28 mouse cellular contexts compared by ENCODE assay signal in the genomic region with DNA sequence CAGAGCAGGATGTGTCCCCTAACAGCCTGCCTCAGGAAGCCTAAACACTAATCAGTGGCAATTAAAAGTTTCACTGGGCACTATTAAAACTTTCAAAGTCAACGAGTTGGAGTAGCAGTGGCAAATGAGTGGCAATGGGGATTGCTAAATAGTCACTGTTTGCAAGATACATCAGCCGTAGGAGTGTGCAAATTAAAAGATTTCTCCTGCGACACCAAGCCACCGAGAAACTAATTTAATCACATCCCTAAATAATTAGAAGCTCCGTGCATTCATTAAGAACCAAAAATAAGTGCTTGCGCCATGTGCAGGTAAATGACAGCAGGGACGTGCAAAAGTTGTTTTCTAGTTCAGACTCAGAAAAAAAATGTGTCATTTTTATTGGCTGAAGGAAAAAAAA.
DNase-seq lines count a peak whose midpoint lies in the region; ATAC-seq and TF ChIP-seq lines count a peak whose summit lies in the region.
"Had no signal": no experiment of that assay in that cellular context is flagged by ENCODE, and none has a peak within 500 bp of the region (broad histone marks: within the 10 kb centered on the region; RNA-seq: fewer than 3 reads in every experiment).

No protein-coding gene starts in this region.

- no peak overlapping the region for H3K27ac ChIP-seq in hindbrain, embryonic 16.5 days (ENCODE audit: low read depth, low read length)
- H3K27ac ChIP-seq in hindbrain, embryonic 12.5 days = no peak overlapping the region
- H3K27ac ChIP-seq in midbrain, postnatal 0 days (ENCODE audit: low read depth, low read length) = no peak overlapping the region
- H3K27ac ChIP-seq in midbrain, embryonic 13.5 days = no peak overlapping the region
- H3K27ac ChIP-seq: embryonic facial prominence, embryonic 12.5 days; embryonic facial prominence, embryonic 15.5 days; heart, embryonic 15.5 days; hindbrain, embryonic 13.5 days had no signal

- H3K9me3 ChIP-seq in hindbrain, embryonic 16.5 days (ENCODE audit: control insufficient read depth, low read length) = no peaks in the 10 kb centered on the region
- no peaks in the 10 kb centered on the region for H3K9me3 ChIP-seq in hindbrain, embryonic 12.5 days (replicated peaks)
- no peaks in the 10 kb centered on the region for H3K9me3 ChIP-seq in midbrain, postnatal 0 days (ENCODE audit: low read length)
- no peaks in the 10 kb centered on the region for H3K9me3 ChIP-seq in midbrain, embryonic 13.5 days
- H3K9me3 ChIP-seq: embryonic facial prominence, embryonic 12.5 days; embryonic facial prominence, embryonic 15.5 days; G1E; heart, embryonic 15.5 days; hindbrain, embryonic 13.5 days had no signal

- 61% methylated on average over 7 of the region's 7 CpGs for WGBS in hindbrain, embryonic 16.5 days
- WGBS in hindbrain, embryonic 12.5 days = 81% methylated on average over 7 of the region's 7 CpGs
- WGBS in midbrain, postnatal 0 days = 70% methylated on average over 7 of the region's 7 CpGs
- WGBS in midbrain, embryonic 13.5 days = 81% methylated on average over 7 of the region's 7 CpGs

- DNase-seq in midbrain, postnatal 0 days (ENCODE audit: low spot score) = peak; percentile 37
- DNase-seq in forelimb bud, embryonic 11.5 days (ENCODE audit: low read depth, low spot score) = peak; percentile 34
- no peak for DNase-seq in ovary, postnatal 14 days (ENCODE audit: low spot score)
- DNase-seq in layer of hippocampus, adult 9-11 months = no peak
- DNase-seq: adrenal gland, adult 2 months; adrenal gland, postnatal 14 days; B cell, adult 2 months; cerebellum, adult 11 months; cerebellum, adult 2 months; cerebellum, adult 9-11 months; cerebellum, postnatal 25 days; forebrain, postnatal 0 days; gastrocnemius, postnatal 25 days; heart, adult 18-20 months; heart, postnatal 10 days; heart, postnatal 36 days had no signal

- no peak for TF ChIP-seq CTCF in midbrain, postnatal 0 days (IDR thresholded peaks at IDR 0.05)

- no peaks in the 10 kb centered on the region for H3K36me3 ChIP-seq in hindbrain, embryonic 16.5 days (ENCODE audit: control insufficient read depth, insufficient read depth, low read length)
- H3K36me3 ChIP-seq in hindbrain, embryonic 12.5 days = no peaks in the 10 kb centered on the region
- H3K36me3 ChIP-seq in midbrain, postnatal 0 days (ENCODE audit: insufficient read depth, low read length) = no peaks in the 10 kb centered on the region
- H3K36me3 ChIP-seq in midbrain, embryonic 13.5 days = no peaks in the 10 kb centered on the region
- H3K36me3 ChIP-seq: embryonic facial prominence, embryonic 12.5 days; embryonic facial prominence, embryonic 15.5 days; G1E; heart, embryonic 12.5 days; heart, embryonic 15.5 days; hindbrain, embryonic 13.5 days had no signal

- peak; percentile 58 for ATAC-seq in hindbrain, embryonic 16.5 days
- no peak for ATAC-seq in hindbrain, embryonic 12.5 days (ENCODE audit: low FRiP score)
- ATAC-seq in midbrain, postnatal 0 days (ENCODE audit: low FRiP score) = no peak
- no peak for ATAC-seq in midbrain, embryonic 13.5 days
- ATAC-seq: forebrain, embryonic 14.5 days; forebrain, postnatal 0 days; inflammation-experienced regulatory T-cells, adult 6 months had no signal

- no peak overlapping the region for H3K9ac ChIP-seq in hindbrain, embryonic 16.5 days (ENCODE audit: low read depth, low read length)
- no peak overlapping the region for H3K9ac ChIP-seq in hindbrain, embryonic 12.5 days
- no peak overlapping the region for H3K9ac ChIP-seq in midbrain, postnatal 0 days (replicated peaks; ENCODE audit: low read length, poor library complexity, severe bottlenecking)
- no peak overlapping the region for H3K9ac ChIP-seq in midbrain, embryonic 13.5 days (replicated peaks)
- H3K9ac ChIP-seq: embryonic facial prominence, embryonic 12.5 days; embryonic facial prominence, embryonic 15.5 days; forebrain, postnatal 0 days; heart, embryonic 12.5 days; heart, embryonic 15.5 days; hindbrain, embryonic 13.5 days had no signal

- H3K4me3 ChIP-seq in hindbrain, embryonic 16.5 days (ENCODE audit: low read length) = no peak overlapping the region
- no peak overlapping the region for H3K4me3 ChIP-seq in hindbrain, embryonic 12.5 days
- H3K4me3 ChIP-seq in midbrain, postnatal 0 days (ENCODE audit: low read depth, low read length) = no peak overlapping the region
- no peak overlapping the region for H3K4me3 ChIP-seq in midbrain, embryonic 13.5 days (replicated peaks)
- H3K4me3 ChIP-seq: embryonic facial prominence, embryonic 12.5 days; embryonic facial prominence, embryonic 15.5 days; heart, embryonic 12.5 days; heart, embryonic 15.5 days; hindbrain, embryonic 13.5 days had no signal

- no peaks in the 10 kb centered on the region for H3K4me1 ChIP-seq in hindbrain, embryonic 16.5 days (ENCODE audit: control insufficient read depth, insufficient read depth, low read depth, low read length)
- no peaks in the 10 kb centered on the region for H3K4me1 ChIP-seq in hindbrain, embryonic 12.5 days
- H3K4me1 ChIP-seq in midbrain, postnatal 0 days (ENCODE audit: insufficient read depth, low read length) = no peaks in the 10 kb centered on the region
- H3K4me1 ChIP-seq in midbrain, embryonic 13.5 days (replicated peaks) = no peaks in the 10 kb centered on the region
- H3K4me1 ChIP-seq: embryonic facial prominence, embryonic 12.5 days; embryonic facial prominence, embryonic 15.5 days; hindbrain, embryonic 13.5 days had no signal

- H3K27me3 ChIP-seq in hindbrain, embryonic 16.5 days (replicated peaks; ENCODE audit: control insufficient read depth, insufficient read depth, low read length) = no peaks in the 10 kb centered on the region
- no peaks in the 10 kb centered on the region for H3K27me3 ChIP-seq in hindbrain, embryonic 12.5 days
- H3K27me3 ChIP-seq in midbrain, postnatal 0 days (ENCODE audit: insufficient read depth, low read length) = no peaks in the 10 kb centered on the region
- H3K27me3 ChIP-seq in midbrain, embryonic 13.5 days = no peaks in the 10 kb centered on the region
- H3K27me3 ChIP-seq: CH12.LX; embryonic facial prominence, embryonic 12.5 days; embryonic facial prominence, embryonic 15.5 days; heart, embryonic 12.5 days; heart, embryonic 15.5 days; hindbrain, embryonic 13.5 days had no signal

- no peak overlapping the region for H3K4me2 ChIP-seq in hindbrain, embryonic 16.5 days (ENCODE audit: low read length)
- H3K4me2 ChIP-seq in hindbrain, embryonic 12.5 days (replicated peaks) = no peak overlapping the region
- H3K4me2 ChIP-seq in midbrain, postnatal 0 days (ENCODE audit: low read depth, low read length, poor library complexity, severe bottlenecking) = no peak overlapping the region
- no peak overlapping the region for H3K4me2 ChIP-seq in midbrain, embryonic 13.5 days (replicated peaks)
- H3K4me2 ChIP-seq: embryonic facial prominence, embryonic 12.5 days; embryonic facial prominence, embryonic 15.5 days; heart, embryonic 12.5 days; heart, embryonic 15.5 days; hindbrain, embryonic 13.5 days had no signal

Comparison
In these comparisons a context has a peak if more than half of its experiments do, and no peak if none do; other contexts are left out.
1. DNase-seq: peak in midbrain, postnatal 0 days (single experiment) and forelimb bud, embryonic 11.5 days (single experiment); none in ovary, postnatal 14 days (single experiment) and layer of hippocampus, adult 9-11 months (single experiment).